8 mouse cellular contexts compared by ENCODE assay signal in genomic region chr2:54435937-54436735, GRCm38 (mm10). TPM values are rescaled to one million over a fixed set of nuclear protein-coding genes. Genes with fewer than 3 reads are reported as not detected.
A peak's percentile ranks its signal among the peaks of the same experiment; 100 is the strongest.
DNase-seq lines count a peak whose midpoint lies in the region; ATAC-seq and TF ChIP-seq lines count a peak whose summit lies in the region.

Gene Galnt13 (plus strand): TSS chr2:54436317.

- intact Hi-C loops in left cerebral cortex, adult 2 months (cut with DNase I) = loop anchor here (10.0 kb wide), 1 partner anchor 1241 kb away; the partner anchor contains the start of genes Arl6ip6 and Prpf40a

- peak within 1 kb of the TSS; percentile 51 for H3K4me3 ChIP-seq in kidney, embryonic 14.5 days (ENCODE audit: low read length)
- H3K4me3 ChIP-seq in left cerebral cortex, adult 2 months = peak within 1 kb of the TSS; percentile 78
- H3K4me3 ChIP-seq in stomach, embryonic 14.5 days (ENCODE audit: low read depth, low read length) = peak within 1 kb of the TSS; percentile 51

- no peak within 1 kb of the TSS for H3K27ac ChIP-seq in kidney, embryonic 14.5 days (ENCODE audit: low read depth, low read length)
- H3K27ac ChIP-seq in left cerebral cortex, adult 2 months = peak within 1 kb of the TSS; percentile 97
- H3K27ac ChIP-seq in stomach, embryonic 14.5 days (ENCODE audit: low read length) = no peak within 1 kb of the TSS

- H3K4me1 ChIP-seq in kidney, embryonic 14.5 days (ENCODE audit: control insufficient read depth, insufficient read depth, low read length) = no peaks in the 10 kb centered on the region
- H3K4me1 ChIP-seq in stomach, embryonic 14.5 days (ENCODE audit: control insufficient read depth, insufficient read depth, low read length) = no peaks in the 10 kb centered on the region

- no peak for DNase-seq in kidney, adult 11 months
- DNase-seq in cerebellum, postnatal 10 days = peak; percentile 91 to 92
- peak; percentile 67 to 71 for DNase-seq in frontal cortex, postnatal 14 days (ENCODE audit: low spot score in 2 of 2)
- peak; percentile 73 to 83 for DNase-seq in left cerebral cortex, adult 2 months (ENCODE audit: extremely low spot score in 1 of 2, low spot score in 2 of 2)
- DNase-seq in lung, postnatal 36 days = peak; percentile 22
- no peak for DNase-seq in spleen, adult 12 weeks (ENCODE audit: low spot score)

- peak within 1 kb of the TSS; percentile 94 for H3K4me2 ChIP-seq in kidney, embryonic 14.5 days (replicated peaks; ENCODE audit: low read depth, low read length)
- H3K4me2 ChIP-seq in stomach, embryonic 14.5 days (replicated peaks; ENCODE audit: low read depth, low read length) = peak within 1 kb of the TSS; percentile 91

- 1% methylated on average over 74 of the region's 81 CpGs for WGBS in kidney, embryonic 14.5 days
- WGBS in stomach, embryonic 14.5 days = 0% methylated on average over 69 of the region's 81 CpGs

- no peaks in the 10 kb centered on the region for H3K9me3 ChIP-seq in kidney, embryonic 14.5 days (ENCODE audit: control insufficient read depth, low read length)
- H3K9me3 ChIP-seq in stomach, embryonic 14.5 days (ENCODE audit: control insufficient read depth, low read depth, low read length) = no peaks in the 10 kb centered on the region

- TF ChIP-seq CTCF in left cerebral cortex, adult 2 months (IDR thresholded peaks at IDR 0.05) = no peak; the same call in 1 of the 2 replicates

- peak within 1 kb of the TSS; percentile 34 for H3K9ac ChIP-seq in kidney, embryonic 14.5 days (ENCODE audit: low read depth, low read length)
- no peak within 1 kb of the TSS for H3K9ac ChIP-seq in stomach, embryonic 14.5 days (replicated peaks; ENCODE audit: low read depth, low read length)

- H3K36me3 ChIP-seq in kidney, embryonic 14.5 days (ENCODE audit: control insufficient read depth, insufficient read depth, low read length) = no peaks in the 10 kb centered on the region
- H3K36me3 ChIP-seq in stomach, embryonic 14.5 days (ENCODE audit: control insufficient read depth, insufficient read depth, low read length) = no peaks in the 10 kb centered on the region

- ATAC-seq in kidney, embryonic 14.5 days (ENCODE audit: low FRiP score, low TSS enrichment) = peak; percentile 94
- ATAC-seq in stomach, embryonic 14.5 days (ENCODE audit: insufficient number of reproducible peaks, insufficient read depth, low FRiP score, low read depth) = peak; percentile 73; the same call in 1 of the 2 replicates

- peaks cover 28% of the 10 kb centered on the region for H3K27me3 ChIP-seq in kidney, embryonic 14.5 days (ENCODE audit: control insufficient read depth, insufficient read depth, low read length)
- peaks cover 17% of the 10 kb centered on the region for H3K27me3 ChIP-seq in stomach, embryonic 14.5 days (ENCODE audit: control insufficient read depth, insufficient read depth, low read length)

RNA-seq across cellular contexts. Expression of gene Galnt13, which starts in this region (rescaled TPM):
- 0.47 and 0.70 TPM in 2 replicates for polyA plus RNA-seq in kidney, embryonic 14.5 days (2014; fragmentation: Nextera tagmentation; extraction: Ambion mirVana)
- 10 to 100 TPM; 37.1 to 41.2 TPM for total RNA-seq in left cerebral cortex, adult 2 months (2021)
- 0.42 and 0.62 TPM in 2 replicates for polyA plus RNA-seq in stomach, embryonic 14.5 days (2014; fragmentation: Nextera tagmentation; extraction: Ambion mirVana)

Comparison
In these comparisons a context has a peak if more than half of its experiments do, and no peak if none do; other contexts are left out.
1. Peak in ATAC-seq, H3K4me3 ChIP-seq, H3K9ac ChIP-seq and H3K4me2 ChIP-seq in kidney, embryonic 14.5 days; RNA of the gene not detected or under 1 TPM.
2. Peak in ATAC-seq, H3K4me3 ChIP-seq and H3K4me2 ChIP-seq in stomach, embryonic 14.5 days; RNA of the gene not detected or under 1 TPM.
3. DNase-seq: peak in cerebellum, postnatal 10 days (2 of 2), frontal cortex, postnatal 14 days (2 of 2), left cerebral cortex, adult 2 months (2 of 2) and lung, postnatal 36 days (single experiment); none in kidney, adult 11 months (single experiment) and spleen, adult 12 weeks (single experiment).
4. Peak in every context shown above with its lines, with median percentiles within 50 percentile points of each other: H3K4me3 ChIP-seq.